Mouse (Mus musculus): ENCODE data around the gene Gm12695. TPM values are rescaled to one million over a fixed set of nuclear protein-coding genes. Genes with fewer than 3 reads are reported as not detected.
A peak's percentile ranks its signal among the peaks of the same experiment; 100 is the strongest.

Gene Gm12695
- total and polyA plus RNA-seq, 3 experiments = not detected

DNA sequence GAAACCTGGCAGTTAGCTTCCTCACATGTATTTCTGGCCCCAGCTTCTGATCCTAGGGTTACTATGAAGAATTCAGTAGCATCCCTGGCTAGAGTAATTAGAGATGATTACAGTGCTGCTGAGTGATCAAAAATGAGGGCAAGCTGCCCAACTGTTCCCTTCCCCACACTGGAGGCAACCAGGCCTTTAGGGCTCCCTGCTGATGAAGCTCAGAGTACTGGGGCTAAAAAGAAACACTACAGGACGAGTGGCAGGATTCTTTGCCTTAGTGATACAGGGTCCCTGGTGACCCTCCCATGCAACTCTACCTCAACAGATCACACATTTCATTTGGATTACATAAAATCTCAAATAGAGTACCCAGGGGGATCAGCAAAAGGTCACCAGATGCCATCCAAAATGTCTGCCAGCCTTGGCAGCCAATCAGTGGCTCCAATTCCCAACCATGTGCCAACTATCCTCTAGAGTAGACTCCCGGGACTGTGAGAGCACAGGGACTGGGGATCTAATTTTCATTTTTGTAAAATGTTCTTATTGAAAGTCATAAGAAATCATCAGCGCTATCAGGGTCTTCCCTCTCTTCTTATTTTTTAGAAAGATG, 11.9 kb downstream of the Gm12695 start:
- no peak overlapping the region for H3K4me3 ChIP-seq (replicated peaks in 1 of 3; ENCODE audit: low read depth in 2 of 3, low read length in 2 of 3, poor library complexity in 1 of 3)
- in situ Hi-C loops (cut with MboI; ENCODE audit: low pct_ligation_motif_present, low pct_unique_long_range_greater_than_20kb, low sequenced_read_pairs) = no loop called here
- dilution Hi-C loops (cut with MboI; ENCODE audit: extremely low pct_ligation_motif_present, extremely low pct_unique_long_range_greater_than_20kb, low sequenced_read_pairs) = no loop called here

DNA sequence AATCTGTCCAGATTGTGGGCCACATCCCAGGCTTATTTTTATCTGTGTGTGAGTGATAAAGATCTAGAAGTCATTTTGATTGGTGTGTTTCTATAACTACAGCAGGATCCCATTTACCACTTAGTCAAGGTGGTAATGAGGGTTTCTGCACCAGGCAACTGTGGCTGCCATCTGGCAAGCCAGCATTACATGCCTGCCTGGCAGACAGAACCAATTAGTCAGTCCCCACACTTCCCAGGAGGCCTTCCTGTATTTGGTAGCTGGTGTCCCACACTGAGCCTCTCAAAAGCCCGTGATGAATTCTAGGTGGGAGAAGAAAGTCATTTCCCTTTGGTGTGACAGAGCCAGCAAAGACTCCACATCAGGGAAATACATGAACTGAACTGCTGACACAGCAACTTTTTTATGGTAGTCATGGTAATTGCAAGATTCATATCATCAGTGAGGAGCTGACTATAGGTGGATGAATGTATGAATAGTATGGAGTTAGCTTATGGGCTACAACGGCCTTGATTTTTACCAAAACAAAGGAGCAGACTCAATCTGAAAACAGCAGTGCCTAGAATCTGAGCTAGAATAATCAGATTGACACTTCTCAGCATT, 18.5 kb downstream of the Gm12695 start:
- H3K4me2 ChIP-seq (ENCODE audit: insufficient read depth, low read depth, poor library complexity, severe bottlenecking) = no peak overlapping the region
- TF ChIP-seq RAD21 (IDR thresholded peaks at IDR 0.05; ENCODE audit: low read depth, low read length) (no peak), ETS1 (conservative IDR thresholded peaks at IDR 0.05; ENCODE audit: low read depth, low read length) (no peak), MYC (IDR thresholded peaks at IDR 0.05; ENCODE audit: low read depth, low read length) (no peak), MAZ (IDR thresholded peaks at IDR 0.05; ENCODE audit: low read depth, low read length) (no peak), JUND (conservative IDR thresholded peaks at IDR 0.05; ENCODE audit: low read depth, low read length) (no peak), CTCF (conservative IDR thresholded peaks at IDR 0.05 in 1 of 2, IDR thresholded peaks at IDR 0.05 in 1 of 2; ENCODE audit: low read depth in 2 of 2, low read length in 2 of 2) (no peak), MAFK (IDR thresholded peaks at IDR 0.05; ENCODE audit: insufficient replicate concordance, low read length) (peak; percentile 56; the same call in 1 of the 2 replicates)
- H3K4me3 ChIP-seq (replicated peaks in 1 of 3; ENCODE audit: low read depth in 2 of 3, low read length in 2 of 3, poor library complexity in 1 of 3) = no peak overlapping the region
- no peaks in the 10 kb centered on the region for H3K79me2 ChIP-seq (replicated peaks; ENCODE audit: control insufficient read depth, extremely low read depth, insufficient read depth, poor library complexity, severe bottlenecking)
- H3K9me3 ChIP-seq (replicated peaks; ENCODE audit: low read length) = peaks cover 37% of the 10 kb centered on the region
- in situ Hi-C loops (cut with MboI; ENCODE audit: low pct_ligation_motif_present, low pct_unique_long_range_greater_than_20kb, low sequenced_read_pairs) = no loop called here
- H3K27ac ChIP-seq (ENCODE audit: insufficient read depth, low read depth) = no peak overlapping the region
- no peak overlapping the region for H3K9ac ChIP-seq (ENCODE audit: insufficient read depth, low read depth)
- dilution Hi-C loops (cut with MboI; ENCODE audit: extremely low pct_ligation_motif_present, extremely low pct_unique_long_range_greater_than_20kb, low sequenced_read_pairs) = no loop called here
- no peak for DNase-seq (ENCODE audit: extremely low read depth)
- H3K36me3 ChIP-seq (replicated peaks in 1 of 2; ENCODE audit: control insufficient read depth in 1 of 2, insufficient read depth in 1 of 2, low read length in 1 of 2) = no peaks in the 10 kb centered on the region
- H3K27me3 ChIP-seq (replicated peaks) = no peaks in the 10 kb centered on the region
- H3K4me1 ChIP-seq (ENCODE audit: control insufficient read depth in 1 of 2, insufficient read depth in 2 of 2) = no peaks in the 10 kb centered on the region

More for the DNA sequence above, 11.9 kb downstream of the Gm12695 start:
- no peak for DNase-seq (ENCODE audit: extremely low read depth)
- Histone ChIP-seq H3K27me3 (replicated peaks) (no peaks in the 10 kb centered on the region), H3K9me3 (replicated peaks; ENCODE audit: low read length) (peaks cover 29% of the 10 kb centered on the region), H3K27ac (ENCODE audit: insufficient read depth, low read depth) (no peak overlapping the region), H3K36me3 (replicated peaks in 1 of 2; ENCODE audit: control insufficient read depth in 1 of 2, insufficient read depth in 1 of 2, low read length in 1 of 2) (no peaks in the 10 kb centered on the region), H3K4me2 (ENCODE audit: insufficient read depth, low read depth, poor library complexity, severe bottlenecking) (no peak overlapping the region), H3K4me1 (ENCODE audit: control insufficient read depth in 1 of 2, insufficient read depth in 2 of 2) (no peaks in the 10 kb centered on the region), H3K79me2 (replicated peaks; ENCODE audit: control insufficient read depth, extremely low read depth, insufficient read depth, poor library complexity, severe bottlenecking) (no peaks in the 10 kb centered on the region), H3K9ac (ENCODE audit: insufficient read depth, low read depth) (no peak overlapping the region)
- TF ChIP-seq ZNF384 (IDR thresholded peaks at IDR 0.05; ENCODE audit: low read depth, low read length) = no peak
- TF ChIP-seq TBP (conservative IDR thresholded peaks at IDR 0.05; ENCODE audit: low read depth, low read length) = no peak
- no peak for TF ChIP-seq MAFK (IDR thresholded peaks at IDR 0.05; ENCODE audit: insufficient replicate concordance, low read length)
- TF ChIP-seq NRF1 (IDR thresholded peaks at IDR 0.05; ENCODE audit: low read depth, low read length) = no peak
- no peak for TF ChIP-seq CHD2 (IDR thresholded peaks at IDR 0.05; ENCODE audit: low read length)
- TF ChIP-seq ELF1 (IDR thresholded peaks at IDR 0.05; ENCODE audit: low read depth, low read length) = no peak
- TF ChIP-seq POLR2A (IDR thresholded peaks at IDR 0.05; ENCODE audit: low read depth, low read length) = no peak
- no peak for TF ChIP-seq ZKSCAN1 (IDR thresholded peaks at IDR 0.05; ENCODE audit: borderline replicate concordance, low read depth, low read length)
- TF ChIP-seq ETS1 (conservative IDR thresholded peaks at IDR 0.05; ENCODE audit: low read depth, low read length) = no peak
- TF ChIP-seq RAD21 (IDR thresholded peaks at IDR 0.05; ENCODE audit: low read depth, low read length) = no peak

Measured in CH12.LX (cell line).